Mouse (Mus musculus): ENCODE results near the gene Nck1.

DNA sequence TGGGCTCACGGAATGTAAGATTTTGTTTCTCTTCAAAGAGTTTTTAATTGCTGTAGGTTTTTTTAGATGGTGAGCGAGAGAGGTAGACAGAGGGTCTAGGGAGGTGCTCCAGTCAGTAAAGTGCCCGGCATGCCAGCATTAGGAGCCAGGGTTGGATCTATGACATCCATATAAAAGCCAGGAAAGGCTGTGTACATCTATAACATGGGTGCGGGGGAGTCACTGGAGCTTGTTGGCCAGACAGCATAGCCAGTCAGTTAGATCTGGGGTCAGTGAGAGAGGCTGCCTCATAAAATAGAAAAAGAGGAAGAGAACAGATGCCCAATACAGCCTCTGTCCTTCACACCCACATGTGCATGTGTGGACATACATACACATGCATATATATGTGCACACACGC lies 80.6 kb downstream of the Nck1 start:
- no peak for TF ChIP-seq POLR2A (IDR thresholded peaks at IDR 0.05; ENCODE audit: borderline replicate concordance, insufficient read depth, low read length)
- TF ChIP-seq CTCF (IDR thresholded peaks at IDR 0.05; ENCODE audit: borderline replicate concordance, insufficient read depth, low read depth, low read length): no peak

Data from cerebellum, adult 2 months (tissue).